Mouse (Mus musculus): ENCODE data around the gene Tpsb2.

GRCm38 (mm10) chr17:25318354-25318753, 47.8 kb upstream of the Tpsb2 start, which contains the start of gene Prss29:
- no peak for TF ChIP-seq EP300 (IDR thresholded peaks at IDR 0.05)
- TF ChIP-seq CTCF (IDR thresholded peaks at IDR 0.05) = no peak
